Mouse (Mus musculus): Measurements from ENCODE around the gene AW822073.
"Not testable (repeated sequence)": the region's sequence is repeated elsewhere in the genome, so short reads cannot be mapped to it uniquely, and the experiment has no call there.

Gene AW822073

DNA sequence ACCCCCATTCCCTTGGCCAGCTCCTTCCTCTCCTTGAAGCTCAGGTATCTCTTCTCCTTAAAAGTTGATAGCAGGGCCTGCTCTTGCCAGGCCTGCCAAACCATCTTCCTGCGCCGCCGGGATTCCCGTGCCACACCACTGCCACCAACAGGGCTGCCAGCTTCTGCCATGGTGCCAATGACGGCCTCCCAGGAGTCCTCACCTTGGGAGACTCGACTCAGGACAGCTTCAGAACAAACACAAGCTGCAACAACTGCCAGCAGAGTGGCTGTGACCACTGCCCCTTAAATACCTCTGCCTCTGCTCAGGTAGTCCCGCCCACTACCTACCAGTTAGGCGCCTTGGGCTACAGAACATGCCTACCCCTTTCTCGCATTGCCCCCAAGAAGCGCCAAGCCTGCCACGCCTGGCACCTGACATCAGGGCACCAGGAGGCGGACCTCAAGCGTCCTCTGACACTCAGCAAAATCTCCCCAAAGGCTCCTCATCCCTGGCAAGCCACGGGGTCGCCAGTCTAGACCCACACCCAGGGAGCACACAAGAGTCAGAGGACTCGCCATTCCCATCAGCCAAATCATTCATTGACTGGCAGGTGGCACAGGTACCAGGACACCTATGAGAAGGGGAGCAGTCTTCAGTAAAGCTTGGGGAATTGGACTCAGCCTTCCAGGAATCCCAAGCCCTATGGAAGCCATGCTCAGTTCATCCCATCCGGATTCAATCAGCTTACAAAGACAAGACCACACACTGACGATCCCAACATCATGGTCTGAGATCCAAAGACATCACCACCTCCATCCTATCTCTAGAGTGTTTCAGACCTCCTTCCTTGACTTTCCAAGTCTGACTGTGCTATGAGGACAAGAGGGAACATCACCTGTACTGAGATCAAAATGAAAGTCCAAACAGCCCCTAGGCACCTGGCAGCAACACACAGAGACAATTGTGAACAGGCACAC is at the start of gene AW822073:
Gene AW822073 (minus strand): TSS at position 104 of the 959 bp plus-strand sequence.
- DNase-seq (ENCODE audit: low read depth) = not testable (repeated sequence)

DNA sequence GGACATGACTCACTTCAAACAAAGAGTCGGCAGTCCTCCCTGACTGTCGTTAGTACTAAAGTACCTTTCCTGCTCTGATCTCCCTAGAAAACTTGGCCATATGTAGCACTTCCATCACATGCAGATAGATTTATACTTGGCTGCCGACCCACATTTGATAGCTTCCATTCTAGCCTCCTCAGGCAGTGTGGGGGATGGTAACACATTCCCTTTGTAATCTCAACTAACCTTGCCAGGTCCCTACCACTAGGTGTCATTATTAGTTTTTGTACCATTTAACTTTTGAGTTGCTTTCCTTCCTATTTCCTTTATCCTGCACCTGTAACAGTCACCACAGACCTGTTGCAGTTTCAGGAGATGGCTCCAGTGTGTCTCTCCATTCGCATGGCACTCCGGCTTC is 33.7 kb upstream of the AW822073 start:
- DNase-seq (ENCODE audit: low read depth) = peak; percentile 50

DNA sequence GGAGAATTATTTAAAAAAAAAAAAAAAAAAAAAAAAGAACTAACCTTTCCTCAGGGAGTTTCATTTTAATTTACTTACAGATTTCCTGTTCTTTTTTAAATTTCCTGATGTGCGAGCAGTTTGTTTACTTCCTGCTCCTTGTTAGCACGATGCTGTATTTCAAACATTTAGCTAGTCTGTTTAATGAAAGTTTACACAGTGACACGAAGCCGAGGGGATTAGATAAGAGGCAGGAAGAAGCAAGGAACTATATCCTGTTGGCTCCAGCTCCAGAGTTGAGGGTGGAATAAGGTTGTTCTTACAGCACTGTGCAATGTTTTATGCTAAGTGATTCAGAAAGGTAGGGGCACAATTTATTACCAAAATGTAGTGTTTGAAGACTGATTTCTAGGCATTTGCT is 31.2 kb upstream of the AW822073 start:
- peak; percentile 36 for DNase-seq (ENCODE audit: low read depth)

DNA sequence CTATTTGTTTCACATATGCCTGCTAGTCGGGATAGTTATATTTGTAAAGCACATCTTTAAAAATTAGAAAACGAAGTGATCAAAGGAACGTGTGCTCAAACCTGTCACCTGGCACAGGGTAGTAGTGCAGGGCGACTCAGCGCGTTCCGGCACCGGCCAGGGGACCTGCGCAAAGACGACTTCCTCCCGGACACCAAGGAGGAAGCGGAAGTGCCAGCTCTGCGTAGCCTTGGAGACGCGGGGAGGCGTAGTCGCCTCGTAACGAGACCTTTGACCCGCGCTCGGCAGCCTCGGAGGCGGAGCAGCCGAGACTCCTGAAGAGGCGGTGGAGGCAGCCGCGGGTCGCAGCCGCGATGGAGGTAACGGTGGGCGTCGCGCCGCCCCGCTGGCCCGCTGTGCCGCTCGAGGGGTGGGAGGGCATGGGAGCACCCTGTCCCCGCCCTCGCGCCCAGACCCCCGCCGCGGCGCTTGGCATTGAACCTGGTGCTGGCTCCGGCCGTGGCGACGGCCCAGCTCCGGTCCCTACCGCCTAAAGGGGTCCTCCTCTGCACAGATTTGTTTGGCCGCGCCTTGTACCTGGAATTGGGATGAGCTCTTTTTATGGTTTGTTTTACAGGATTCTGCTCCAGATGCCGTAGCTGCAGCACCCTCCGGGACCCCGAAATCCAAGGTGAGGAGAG is 30.6 kb upstream of the AW822073 start, which contains the start of gene Gcc2:
Gene Gcc2 (plus strand): TSS at position 285 of the 680 bp plus-strand sequence.
- DNase-seq (ENCODE audit: low read depth) = peak; percentile 96

DNA sequence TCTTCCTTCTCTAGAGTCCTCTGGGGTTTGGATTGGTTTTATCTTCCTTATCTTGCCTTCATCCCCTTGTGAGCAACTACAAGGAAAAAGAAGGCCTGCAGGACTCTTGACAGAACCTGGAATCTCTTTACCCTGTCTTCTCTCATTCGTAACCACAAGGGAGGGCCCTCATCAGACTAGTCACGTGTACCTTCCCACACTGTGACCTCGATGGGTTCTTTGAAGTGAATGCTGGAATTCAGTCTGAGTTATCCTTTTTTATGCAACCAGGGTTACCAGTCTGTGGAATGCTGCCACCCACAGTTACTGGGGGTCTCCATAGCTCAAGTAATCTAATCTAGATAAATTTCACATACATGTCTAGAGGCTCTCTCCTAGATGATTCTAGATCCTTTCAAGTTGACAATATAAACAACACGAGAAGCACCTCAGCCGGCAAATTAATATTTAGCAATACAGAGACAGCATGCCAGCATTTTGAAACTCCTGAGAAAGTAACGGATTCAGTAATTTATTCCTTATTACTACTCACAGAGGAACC is 30.0 kb upstream of the AW822073 start:
- peak; percentile 40 for DNase-seq (ENCODE audit: low read depth)

DNA sequence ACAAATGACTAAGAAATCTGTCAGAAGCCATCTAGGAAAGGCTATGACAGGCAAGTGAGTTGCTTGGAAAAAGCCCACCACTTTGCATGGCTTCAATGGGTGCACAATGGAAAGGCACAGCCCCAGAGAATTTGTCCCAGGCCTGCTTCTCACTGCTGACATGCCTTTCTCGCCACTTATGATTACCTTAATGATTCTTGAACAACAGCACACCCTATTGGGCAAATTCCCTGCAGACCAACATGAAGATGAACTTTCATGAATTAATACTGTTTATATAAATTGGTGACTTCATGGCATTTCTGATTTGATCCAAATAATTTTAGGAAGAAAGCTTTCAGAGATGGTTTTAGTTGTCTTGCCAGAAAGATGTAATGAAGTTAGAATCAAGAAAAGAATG is 24.8 kb upstream of the AW822073 start:
- DNase-seq (ENCODE audit: low read depth) = peak; percentile 52

DNA sequence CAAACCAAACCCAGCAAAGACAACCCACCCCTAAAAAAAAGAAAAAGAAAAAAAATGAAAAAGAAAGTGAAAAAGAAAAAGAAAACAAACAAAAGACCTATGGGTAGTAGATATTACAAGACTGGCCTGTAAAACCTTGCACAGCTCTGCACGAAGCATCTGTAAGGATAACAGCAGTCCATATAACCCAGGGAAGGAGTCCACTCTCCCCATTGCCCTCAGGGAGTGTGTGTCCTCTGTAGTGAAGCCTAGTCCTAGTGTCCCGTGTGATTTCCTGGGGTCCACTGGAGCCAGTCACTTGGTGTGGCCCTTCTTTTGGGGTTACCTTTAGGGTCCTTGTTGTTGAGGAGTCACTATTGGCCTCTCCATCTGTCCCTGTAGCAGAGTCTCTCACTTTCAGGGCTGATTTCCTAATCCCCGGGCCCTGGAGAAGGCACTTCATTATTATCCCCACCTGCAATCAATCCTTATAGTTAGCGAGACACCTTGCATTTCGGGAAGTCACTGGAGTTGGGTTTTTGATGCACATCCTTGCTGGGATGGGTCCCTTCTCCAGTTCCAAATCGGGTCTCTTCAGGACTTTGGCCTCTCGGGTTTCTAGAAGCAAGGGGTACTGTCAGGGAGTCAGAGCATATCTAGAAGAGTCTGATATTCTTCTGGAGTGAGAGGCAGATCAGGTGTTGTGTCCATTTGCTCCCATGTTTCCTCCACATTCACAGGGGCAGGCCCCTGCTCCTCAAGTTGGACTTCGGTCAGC is 14.4 kb upstream of the AW822073 start:
- peak; percentile 24 for DNase-seq (ENCODE audit: low read depth)

DNA sequence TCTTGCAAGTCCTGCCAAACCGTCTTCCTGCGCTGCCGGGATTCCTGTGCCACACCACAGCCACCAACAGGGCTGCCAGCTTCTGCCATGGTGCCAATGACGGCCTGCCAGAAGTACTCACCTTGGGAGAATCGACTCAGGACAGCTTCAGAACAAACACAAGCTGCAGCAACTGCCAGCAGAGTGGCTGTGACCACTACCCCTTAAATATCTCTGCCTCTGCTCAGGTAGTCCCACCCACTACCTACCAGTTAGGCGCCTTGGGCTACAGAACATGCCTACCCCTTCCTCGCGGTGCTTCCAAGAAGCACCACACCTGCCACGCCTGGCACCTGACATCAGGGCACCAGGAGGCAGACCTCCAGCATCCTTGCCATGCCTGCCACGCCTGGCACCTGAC is 11.9 kb upstream of the AW822073 start, which contains the start of gene Gm4981:
Gene Gm4981 (minus strand): TSS at position 89 of the 400 bp plus-strand sequence.
- DNase-seq (ENCODE audit: low read depth) = no peak

DNA sequence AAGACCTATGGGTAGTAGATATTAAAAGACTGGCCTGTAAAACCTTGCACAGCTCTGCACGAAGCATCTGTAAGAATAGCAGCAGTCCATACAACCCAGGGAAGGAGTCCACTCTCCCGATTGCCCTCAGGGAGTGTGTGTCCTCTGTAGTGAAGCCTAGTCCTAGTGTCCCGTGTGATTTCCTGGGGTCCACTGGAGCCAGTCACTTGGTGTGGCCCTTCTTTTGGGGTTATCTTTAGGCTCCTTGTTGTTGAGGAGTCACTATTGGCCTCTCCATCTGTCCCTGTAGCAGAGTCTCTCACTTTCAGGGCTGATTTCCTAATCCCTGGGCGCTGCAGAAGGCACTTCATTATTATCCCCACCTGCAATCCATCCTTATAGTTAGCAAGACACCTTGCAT is 10.3 kb upstream of the AW822073 start:
- not testable (repeated sequence) for DNase-seq (ENCODE audit: low read depth)

DNA sequence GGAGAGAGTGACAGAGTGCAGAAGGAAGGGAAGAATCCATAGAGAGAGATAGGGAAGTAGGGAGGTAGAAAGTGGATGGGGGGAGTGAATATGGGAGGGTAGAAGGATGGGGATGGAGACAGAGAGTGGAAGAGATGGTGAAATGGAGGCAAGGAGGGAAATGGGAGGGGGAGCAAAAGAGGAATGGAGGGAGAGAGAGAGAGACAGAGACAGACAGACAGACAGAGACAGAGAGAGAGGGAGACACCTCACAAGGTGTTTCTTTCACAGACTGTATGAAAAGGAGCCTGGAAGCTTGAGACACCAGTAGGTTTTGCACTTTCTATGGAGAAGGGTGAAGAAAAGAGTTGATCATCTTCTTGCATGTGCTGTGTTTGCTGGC is 9.0 kb upstream of the AW822073 start:
- DNase-seq (ENCODE audit: low read depth) = not testable (repeated sequence)

DNA sequence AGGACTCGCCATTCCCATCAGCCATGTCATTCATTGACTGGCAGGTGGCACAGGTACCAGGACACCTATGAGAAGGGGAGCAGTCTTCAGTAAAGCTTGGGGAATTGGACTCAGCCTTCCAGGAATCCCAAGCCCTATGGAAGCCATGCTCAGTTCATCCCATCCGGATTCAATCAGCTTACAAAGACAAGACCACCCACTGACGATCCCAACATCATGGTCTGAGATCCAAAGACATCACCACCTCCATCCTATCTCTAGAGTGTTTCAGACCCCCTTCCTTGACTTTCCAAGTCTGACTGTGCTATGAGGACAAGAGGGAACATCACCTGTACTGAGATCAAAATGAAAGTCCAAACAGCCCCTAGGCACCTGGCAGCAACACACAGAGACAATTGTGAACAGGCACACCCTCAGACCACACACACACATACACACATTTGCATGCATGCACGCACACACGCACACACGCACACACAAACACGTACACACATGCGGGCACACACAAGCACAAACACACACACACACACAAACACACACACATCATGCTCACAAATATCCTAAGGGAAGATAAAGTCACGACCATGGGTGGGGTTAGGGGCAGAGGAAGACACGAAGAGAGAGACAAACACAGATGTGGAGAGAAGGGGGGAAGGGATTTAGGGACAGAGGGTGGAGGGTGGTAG is 8.5 kb upstream of the AW822073 start:
- not testable (repeated sequence) for DNase-seq (ENCODE audit: low read depth)

DNA sequence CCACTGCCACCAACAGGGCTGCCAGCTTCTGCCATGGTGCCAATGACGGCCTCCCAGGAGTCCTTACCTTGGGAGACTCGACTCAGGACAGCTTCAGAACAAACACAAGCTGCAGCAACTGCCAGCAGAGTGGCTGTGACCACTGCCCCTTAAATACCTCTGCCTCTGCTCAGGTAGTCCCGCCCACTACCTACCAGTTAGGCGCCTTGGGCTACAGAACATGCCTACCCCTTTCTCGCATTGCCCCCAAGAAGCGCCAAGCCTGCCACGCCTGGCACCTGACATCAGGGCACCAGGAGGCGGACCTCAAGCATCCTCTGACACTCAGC is 7.9 kb upstream of the AW822073 start, which contains the start of gene Duxf3:
Gene Duxf3 (minus strand): TSS at position 35 of the 329 bp plus-strand sequence.
- not testable (repeated sequence) for DNase-seq (ENCODE audit: low read depth)

DNA sequence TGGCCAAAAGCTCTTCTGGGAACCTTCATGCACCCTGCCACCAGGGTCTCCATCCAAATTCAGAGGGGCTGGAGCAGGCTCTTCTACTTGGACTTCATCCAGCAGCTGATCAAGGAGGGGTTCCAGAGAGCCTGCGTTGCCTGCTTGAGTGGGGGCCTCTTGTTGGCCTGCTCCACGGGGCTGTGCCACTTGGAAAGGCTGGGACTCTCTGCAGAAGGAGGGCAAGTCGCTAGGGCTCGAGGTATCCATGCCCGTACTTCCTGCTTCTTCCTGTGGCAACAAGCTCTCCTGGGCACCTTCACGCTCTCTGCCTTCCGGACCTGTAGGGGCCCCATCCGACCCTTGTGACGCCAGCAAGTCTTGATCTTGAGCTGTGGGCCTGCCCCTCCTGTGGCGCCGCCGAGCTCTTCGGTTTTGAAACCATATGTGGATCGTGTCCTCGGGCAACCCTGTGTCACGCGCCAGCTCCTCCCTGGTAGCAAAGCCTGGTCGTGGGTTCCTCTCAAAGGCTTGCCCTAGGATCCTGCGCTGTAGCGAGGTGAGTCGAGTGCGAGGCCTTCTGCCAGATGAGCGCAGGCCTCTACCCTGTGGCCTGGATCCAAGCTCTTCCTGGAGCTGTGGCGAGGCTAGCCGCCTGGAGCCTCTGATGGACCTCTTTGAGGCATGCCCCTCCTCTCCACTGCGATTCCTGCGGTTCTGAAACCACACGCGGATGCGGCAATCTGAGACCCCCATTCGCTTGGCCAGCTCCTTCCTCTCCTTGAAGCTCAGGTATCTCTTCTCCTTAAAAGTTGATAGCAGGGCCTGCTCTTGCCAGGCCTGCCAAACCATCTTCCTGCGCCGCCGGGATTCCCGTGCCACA is 7.3 kb upstream of the AW822073 start:
- DNase-seq (ENCODE audit: low read depth) = peak; percentile 31

DNA sequence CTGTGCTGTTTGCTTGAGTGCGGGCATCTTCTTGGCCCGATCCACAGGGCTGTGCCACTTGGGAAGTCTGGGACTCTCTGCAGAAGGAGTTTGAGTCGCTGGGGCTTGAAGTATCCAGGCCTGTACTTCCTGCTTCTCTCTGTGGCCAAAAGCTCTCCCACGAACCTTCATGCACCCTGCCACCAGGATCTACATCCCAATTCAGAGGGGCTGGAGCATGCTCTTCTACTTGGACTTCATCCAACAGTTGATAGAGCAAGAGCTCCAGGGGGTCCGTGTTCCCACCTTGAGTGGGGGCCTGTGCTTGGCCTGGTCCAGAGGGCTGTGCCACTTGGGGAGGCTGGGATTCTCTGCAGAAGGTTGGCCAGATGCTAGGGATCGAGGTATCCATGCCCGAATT is 6.4 kb upstream of the AW822073 start:
- not testable (repeated sequence) for DNase-seq (ENCODE audit: low read depth)

DNA sequence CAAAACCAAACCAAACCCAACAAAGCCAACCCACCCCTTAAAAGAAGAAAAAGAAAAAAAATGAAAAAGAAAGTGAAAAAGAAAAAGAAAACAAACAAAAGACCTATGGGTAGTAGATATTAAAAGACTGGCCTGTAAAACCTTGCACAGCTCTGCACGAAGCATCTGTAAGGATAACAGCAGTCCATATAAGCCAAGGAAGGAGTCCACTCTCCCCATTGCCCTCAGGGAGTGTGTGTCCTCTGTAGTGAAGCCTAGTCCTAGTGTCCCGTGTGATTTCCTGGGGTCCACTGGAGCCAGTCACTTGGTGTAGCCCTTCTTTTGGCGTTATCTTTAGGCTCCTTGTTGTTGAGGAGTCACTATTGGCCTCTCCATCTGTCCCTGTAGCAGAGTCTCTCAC is 5.3 kb upstream of the AW822073 start:
- not testable (repeated sequence) for DNase-seq (ENCODE audit: low read depth)

DNA sequence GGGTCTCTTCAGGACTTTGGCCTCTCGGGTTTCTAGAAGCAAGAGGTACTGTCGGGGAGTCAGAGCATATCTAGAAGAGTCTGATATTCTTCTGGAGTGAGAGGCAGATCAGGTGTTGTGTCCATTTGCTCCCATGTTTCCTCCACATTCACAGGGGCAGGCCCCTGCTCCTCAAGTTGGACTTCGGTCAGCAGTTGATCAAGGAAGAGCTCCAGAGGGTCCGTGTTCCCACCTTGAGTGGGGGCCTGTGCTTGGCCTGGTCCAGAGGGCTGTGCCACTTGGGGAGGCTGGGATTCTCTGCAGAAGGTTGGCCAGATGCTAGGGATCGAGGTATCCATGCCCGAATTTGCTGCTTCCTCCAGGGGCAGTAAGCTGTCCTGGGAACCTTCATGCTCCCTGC is 3.1 kb upstream of the AW822073 start:
- not testable (repeated sequence) for DNase-seq (ENCODE audit: low read depth)

DNA sequence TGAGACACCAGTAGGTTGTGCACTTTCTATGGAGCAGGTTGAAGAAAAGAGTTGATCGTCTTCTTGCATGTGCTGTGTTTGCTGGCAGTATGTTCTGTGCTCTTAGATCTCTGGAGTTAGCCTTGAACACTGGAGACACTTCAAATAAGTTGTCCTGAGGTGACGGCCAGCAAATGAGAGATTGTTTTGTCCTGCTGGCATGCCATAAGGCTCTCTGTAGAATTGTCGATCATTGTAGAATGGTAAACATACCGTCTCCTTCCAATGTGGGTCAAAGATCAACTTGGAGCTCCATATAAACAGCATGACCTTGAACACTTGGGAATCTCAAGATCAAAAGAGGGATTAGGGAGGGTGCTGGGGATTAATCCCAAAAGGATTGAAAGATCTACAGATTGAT is 1.6 kb upstream of the AW822073 start:
- DNase-seq (ENCODE audit: low read depth) = not testable (repeated sequence)

DNA sequence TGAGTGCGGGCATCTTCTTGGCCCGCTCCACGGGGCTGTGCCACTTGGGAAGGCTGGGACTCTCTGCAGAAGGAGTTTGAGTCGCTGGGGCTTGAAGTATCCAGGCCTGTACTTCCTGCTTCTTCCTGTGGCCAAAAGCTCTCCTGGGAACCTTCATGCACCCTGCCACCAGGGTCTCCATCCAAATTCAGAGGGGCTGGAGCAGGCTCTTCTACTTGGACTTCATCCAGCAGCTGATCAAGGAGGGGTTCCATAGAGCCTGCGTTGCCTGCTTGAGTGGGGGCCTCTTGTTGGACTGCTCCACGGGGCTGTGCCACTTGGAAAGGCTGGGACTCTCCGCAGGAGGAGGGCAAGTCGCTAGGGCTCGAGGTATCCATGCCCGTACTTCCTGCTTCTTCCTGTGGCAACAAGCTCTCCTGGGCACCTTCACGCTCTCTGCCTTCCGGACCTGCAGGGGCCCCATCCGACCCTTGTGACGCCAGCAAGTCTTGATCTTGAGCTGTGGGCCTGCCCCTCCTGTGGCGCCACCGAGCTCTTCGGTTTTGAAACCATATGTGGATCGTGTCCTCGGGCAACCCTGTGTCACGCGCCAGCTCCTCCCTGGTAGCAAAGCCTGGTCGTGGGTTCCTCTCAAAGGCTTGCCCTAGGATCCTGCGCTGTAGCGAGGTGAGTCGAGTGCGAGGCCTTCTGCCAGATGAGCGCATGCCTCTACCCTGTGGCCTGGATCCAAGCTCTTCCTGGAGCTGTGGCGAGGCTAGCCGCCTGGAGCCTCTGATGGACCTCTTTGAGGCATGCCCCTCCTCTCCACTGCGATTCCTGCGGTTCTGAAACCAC is 541 bp downstream of the AW822073 start:
- peak; percentile 15 for DNase-seq (ENCODE audit: low read depth)

DNA sequence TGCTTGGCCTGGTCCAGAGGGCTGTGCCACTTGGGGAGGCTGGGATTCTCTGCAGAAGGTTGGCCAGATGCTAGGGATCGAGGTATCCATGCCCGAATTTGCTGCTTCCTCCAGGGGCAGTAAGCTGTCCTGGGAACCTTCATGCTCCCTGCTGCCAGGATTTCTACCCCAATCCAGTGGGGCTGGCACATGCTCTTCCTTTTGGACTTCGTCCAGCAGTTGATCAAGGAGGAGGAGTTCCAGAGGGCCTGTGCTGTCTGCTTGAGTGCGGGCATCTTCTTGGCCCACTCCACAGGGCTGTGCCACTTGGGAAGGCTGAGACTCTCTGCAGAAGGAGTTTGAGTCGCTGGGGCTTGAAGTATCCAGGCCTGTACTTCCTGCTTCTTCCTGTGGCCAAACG is 1.6 kb downstream of the AW822073 start:
- not testable (repeated sequence) for DNase-seq (ENCODE audit: low read depth)
